24 mouse cellular contexts compared by ENCODE assay signal in genomic region chr5:23995951-23996350, GRCm38 (mm10). TPM values are rescaled to one million over a fixed set of nuclear protein-coding genes. Genes with fewer than 3 reads are reported as not detected.
DNase-seq lines count a peak whose midpoint lies in the region; ATAC-seq and TF ChIP-seq lines count a peak whose summit lies in the region.
"Had no signal": no experiment of that assay in that cellular context is flagged by ENCODE, and none has a peak within 500 bp of the region (broad histone marks: within the 10 kb centered on the region; RNA-seq: fewer than 3 reads in every experiment).

No protein-coding gene starts in this region.

- H3K4me1 ChIP-seq in liver, adult 2 months (ENCODE audit: control insufficient read depth, insufficient read depth, low read length) = no peaks in the 10 kb centered on the region; the same call in 1 of the 2 replicates
- peaks cover 8% of the 10 kb centered on the region in 2 experiments for H3K4me1 ChIP-seq in liver, embryonic 14.5 days (replicated peaks; ENCODE audit: control insufficient read depth in 2 of 2, insufficient read depth in 2 of 2, low read length in 1 of 2)
- H3K4me1 ChIP-seq: intestine, embryonic 15.5 days; stomach, embryonic 15.5 days had no signal

- 0 out of 2 replicates have a peak, but pooled peaks have one; percentile 18 for ATAC-seq in liver, embryonic 14.5 days (ENCODE audit: insufficient read depth)
- ATAC-seq: activated CD4-positive, CD25-positive, alpha-beta regulatory T cell, adult 4 months; forebrain, embryonic 15.5 days; hindbrain, embryonic 16.5 days; intestine, embryonic 15.5 days had no signal

- no peak overlapping the region for H3K4me2 ChIP-seq in liver, embryonic 14.5 days (ENCODE audit: low read depth)
- H3K4me2 ChIP-seq: embryonic facial prominence, embryonic 15.5 days; forebrain, embryonic 15.5 days; heart, embryonic 11.5 days; intestine, embryonic 15.5 days; limb, embryonic 12.5 days; lung, embryonic 14.5 days; neural tube, embryonic 12.5 days; stomach, embryonic 15.5 days had no signal

- peaks cover 3% of the 10 kb centered on the region; the same call in 1 of the 2 replicates for H3K79me2 ChIP-seq in liver, adult 2 months (ENCODE audit: control insufficient read depth, insufficient read depth, low read length)

- H3K9ac ChIP-seq in liver, adult 2 months (ENCODE audit: low read depth, low read length) = no peak overlapping the region
- H3K9ac ChIP-seq in liver, embryonic 14.5 days (replicated peaks) = no peak overlapping the region
- H3K9ac ChIP-seq: embryonic facial prominence, embryonic 15.5 days; forebrain, embryonic 15.5 days; intestine, embryonic 15.5 days; limb, embryonic 12.5 days; lung, embryonic 14.5 days; neural tube, embryonic 12.5 days; stomach, embryonic 15.5 days had no signal

- peaks cover 6% of the 10 kb centered on the region for H3K36me3 ChIP-seq in liver, adult 2 months (ENCODE audit: control insufficient read depth, insufficient read depth, low read length)
- peaks cover 12% of the 10 kb centered on the region for H3K36me3 ChIP-seq in liver, embryonic 14.5 days (replicated peaks; ENCODE audit: control insufficient read depth, insufficient read depth, low read depth)
- H3K36me3 ChIP-seq: intestine, embryonic 15.5 days; limb, embryonic 12.5 days; neural tube, embryonic 12.5 days; stomach, embryonic 15.5 days had no signal

- no peak overlapping the region; the same call in 1 of the 2 replicates for H3K27ac ChIP-seq in liver, adult 2 months (replicated peaks; ENCODE audit: insufficient read depth, low read depth, low read length)
- no peak overlapping the region for H3K27ac ChIP-seq in liver, embryonic 14.5 days
- H3K27ac ChIP-seq: embryonic facial prominence, embryonic 15.5 days; forebrain, embryonic 15.5 days; hindbrain, embryonic 10.5 days; intestine, embryonic 15.5 days; limb, embryonic 12.5 days; neural tube, embryonic 12.5 days; stomach, embryonic 15.5 days had no signal

- no peaks in the 10 kb centered on the region for H3K9me3 ChIP-seq in liver, embryonic 14.5 days (ENCODE audit: control insufficient read depth, low read length)
- H3K9me3 ChIP-seq: embryonic facial prominence, embryonic 15.5 days; forebrain, embryonic 15.5 days; hindbrain, embryonic 10.5 days; intestine, embryonic 15.5 days; limb, embryonic 12.5 days; megakaryocyte, embryonic 14.5 days; neural tube, embryonic 12.5 days; stomach, embryonic 15.5 days had no signal

- DNase-seq in liver, adult 2 months (ENCODE audit: extremely low read depth, low read depth, low spot score) = peak; percentile 92
- no peak for DNase-seq in liver
- DNase-seq in kidney, postnatal 14 days = peak; percentile 50
- DNase-seq in liver, embryonic 14.5 days (ENCODE audit: low read depth in 3 of 3, low spot score in 3 of 3) = peak in 1 of 3 experiments; percentile 14
- DNase-seq in cerebellum, adult 18-20 months = no peak
- DNase-seq in adrenal gland, postnatal 14 days = no peak
- no peak for DNase-seq in left cerebral cortex, adult 11 months (ENCODE audit: low spot score)
- DNase-seq: adrenal gland, postnatal 10 days; cerebellum, adult 9-10 months; layer of hippocampus, postnatal 36 days; lung, embryonic 14.5 days; midbrain, embryonic 14.5 days; thymus, postnatal 25 days had no signal

- H3K27me3 ChIP-seq in liver, adult 2 months (ENCODE audit: control insufficient read depth, insufficient read depth, low read length) = no peaks in the 10 kb centered on the region
- no peaks in the 10 kb centered on the region for H3K27me3 ChIP-seq in liver, embryonic 14.5 days (ENCODE audit: control insufficient read depth, insufficient read depth, low read length)
- H3K27me3 ChIP-seq: embryonic facial prominence, embryonic 15.5 days; forebrain, embryonic 15.5 days; intestine, embryonic 15.5 days; limb, embryonic 12.5 days; megakaryocyte, embryonic 14.5 days; neural tube, embryonic 12.5 days; stomach, embryonic 15.5 days had no signal

- no peak for TF ChIP-seq EP300 in liver, embryonic 14.5 days (IDR thresholded peaks at IDR 0.05; ENCODE audit: low read depth)

- no peak for TF ChIP-seq CTCF in liver, adult 2 months (IDR thresholded peaks at IDR 0.05; ENCODE audit: low read depth, low read length)
- no peak for TF ChIP-seq CTCF in liver, embryonic 14.5 days (IDR thresholded peaks at IDR 0.05; ENCODE audit: low read depth)

- WGBS in liver, adult 2 months = 23% methylated on average over 5 of the region's 5 CpGs
- WGBS in liver, embryonic 14.5 days (ENCODE audit: insufficient replicate concordance) = 71% methylated on average over 5 of the region's 5 CpGs

- H3K4me3 ChIP-seq in liver, adult 2 months (ENCODE audit: insufficient read depth, low read depth, low read length) = no peak overlapping the region
- no peak overlapping the region for H3K4me3 ChIP-seq in liver, embryonic 14.5 days (ENCODE audit: insufficient read depth in 1 of 2, low read depth in 2 of 2, low read length in 2 of 2)
- H3K4me3 ChIP-seq: embryonic facial prominence, embryonic 15.5 days; forebrain, embryonic 15.5 days; hindbrain, embryonic 10.5 days; intestine, embryonic 15.5 days; limb, embryonic 12.5 days; megakaryocyte, embryonic 14.5 days; neural tube, embryonic 12.5 days; stomach, embryonic 15.5 days had no signal

- TF ChIP-seq POLR2A in liver, adult 2 months (IDR thresholded peaks at IDR 0.05; ENCODE audit: extremely low read depth, insufficient read depth, low read length) = no peak

RNA-seq across cellular contexts. Expression of gene Fam126a, which starts 34.5 kb away (rescaled TPM):
- 8.8 and 9.0 TPM in 2 replicates for total RNA-seq in liver, adult 2 months (2014; rRNA removed)
- polyA plus RNA-seq in liver, adult 2 months (2012; rRNA removed) = 2.5 and 3.0 TPM in 2 replicates
- polyA plus RNA-seq in liver, embryonic 14.5 days (2012; rRNA removed) = 10.9 and 15.4 TPM in 2 replicates
- 64.8 and 65.3 TPM in 2 replicates for polyA plus RNA-seq in liver, embryonic 14.5 days (2014; fragmentation: Nextera tagmentation; extraction: Ambion mirVana)
- total RNA-seq in adrenal gland, postnatal 14 days (2021) = 67.7 and 74.0 TPM in 2 replicates

Comparison
In these comparisons a context has a peak if more than half of its experiments do, and no peak if none do; other contexts are left out.
1. DNase-seq: peak in liver, adult 2 months (single experiment) and kidney, postnatal 14 days (single experiment); none in liver (single experiment), cerebellum, adult 18-20 months (0 of 2), adrenal gland, postnatal 14 days (single experiment) and left cerebral cortex, adult 11 months (single experiment).